ENCODE assay signal across 21 mouse cellular contexts in the genomic region with DNA sequence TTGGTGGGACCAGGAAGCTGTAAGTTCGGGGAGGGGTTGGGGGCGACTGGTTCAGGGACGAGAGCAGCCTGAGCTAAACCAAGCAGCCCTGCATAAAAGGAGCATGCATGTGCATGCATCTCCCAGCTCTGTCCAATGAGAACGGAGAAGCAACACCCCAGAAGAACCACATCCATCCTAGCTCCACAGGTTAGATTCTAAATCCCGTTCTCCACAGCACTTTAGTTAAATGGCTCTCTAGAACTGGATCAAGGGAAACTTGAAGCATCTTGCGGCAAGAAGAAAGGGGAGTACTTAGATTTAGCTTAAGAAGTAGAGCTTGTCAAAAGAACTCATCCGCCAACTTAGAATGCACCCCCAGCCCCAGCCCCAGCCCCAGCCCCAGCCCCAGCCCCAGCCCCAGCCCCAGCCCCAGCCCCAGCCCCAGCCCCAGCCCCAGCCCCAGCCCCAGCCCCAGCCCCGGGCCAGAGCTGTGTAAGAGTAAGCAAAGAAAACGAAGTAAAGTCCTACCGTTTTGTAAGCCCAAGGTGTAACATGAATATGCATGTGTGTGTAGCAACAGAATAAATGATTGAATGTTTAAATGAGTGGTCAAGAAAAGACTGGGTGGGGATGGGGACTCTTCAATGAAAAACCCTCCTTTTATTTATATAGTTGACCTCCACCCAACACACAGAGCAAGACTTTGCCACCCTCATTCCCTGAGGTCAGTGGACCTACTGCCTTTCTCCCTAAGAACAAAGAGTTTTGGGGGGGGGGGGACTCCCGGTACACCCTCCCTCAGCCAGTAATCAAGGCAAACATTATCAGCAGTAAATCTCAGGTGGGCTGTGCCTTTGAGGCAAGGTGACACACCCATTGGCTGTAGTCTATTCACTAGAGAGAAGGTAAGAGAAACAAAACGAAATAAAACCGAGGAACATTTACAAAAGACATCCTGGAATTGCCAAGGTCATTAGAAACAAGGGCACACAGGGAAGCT. TPM values are rescaled to one million over a fixed set of nuclear protein-coding genes. Genes with fewer than 3 reads are reported as not detected.
A peak's percentile ranks its signal among the peaks of the same experiment; 100 is the strongest.
DNase-seq lines count a peak whose midpoint lies in the region; ATAC-seq and TF ChIP-seq lines count a peak whose summit lies in the region.
"Had no signal": no experiment of that assay in that cellular context is flagged by ENCODE, and none has a peak within 500 bp of the region (broad histone marks: within the 10 kb centered on the region; RNA-seq: fewer than 3 reads in every experiment).

No protein-coding gene starts in this region.

- H3K27ac ChIP-seq in heart, embryonic 10.5 days, result peak overlapping the region; percentile 67
- H3K27ac ChIP-seq in heart, adult 2 months, result no peak overlapping the region; the same call in 1 of the 2 replicates
- peak overlapping the region; percentile 19 for H3K27ac ChIP-seq in heart, embryonic 16.5 days (ENCODE audit: low read length)
- peak overlapping the region; percentile 55 for H3K27ac ChIP-seq in ES-Bruce4 (ENCODE audit: insufficient read depth, low read length)
- H3K27ac ChIP-seq: forebrain, embryonic 13.5 days; hindbrain, embryonic 14.5 days; intestine, embryonic 15.5 days had no signal

- no peak overlapping the region for H3K4me2 ChIP-seq in heart, embryonic 16.5 days (ENCODE audit: low read depth, low read length)
- H3K4me2 ChIP-seq: forebrain, embryonic 13.5 days; heart, embryonic 11.5 days; hindbrain, embryonic 14.5 days; intestine, embryonic 15.5 days; kidney, embryonic 15.5 days had no signal

- H3K4me3 ChIP-seq in heart, embryonic 10.5 days, result no peak overlapping the region
- H3K4me3 ChIP-seq in heart, adult 2 months, result no peak overlapping the region
- no peak overlapping the region for H3K4me3 ChIP-seq in heart, embryonic 16.5 days (ENCODE audit: low read length)
- H3K4me3 ChIP-seq in ES-Bruce4 (ENCODE audit: low read depth, low read length), result no peak overlapping the region
- H3K4me3 ChIP-seq: embryonic facial prominence, embryonic 10.5 days; forebrain, embryonic 13.5 days; intestine, embryonic 15.5 days; kidney, embryonic 15.5 days had no signal

- H3K9me3 ChIP-seq in heart, embryonic 10.5 days, result no peaks in the 10 kb centered on the region
- no peaks in the 10 kb centered on the region for H3K9me3 ChIP-seq in heart, embryonic 16.5 days (replicated peaks; ENCODE audit: control insufficient read depth, low read length)
- H3K9me3 ChIP-seq in ES-Bruce4 (replicated peaks; ENCODE audit: control insufficient read depth, insufficient read depth, low read length, poor library complexity, severe bottlenecking), result no peaks in the 10 kb centered on the region
- H3K9me3 ChIP-seq: embryonic facial prominence, embryonic 10.5 days; forebrain, embryonic 13.5 days; intestine, embryonic 15.5 days; kidney, embryonic 15.5 days had no signal

- H3K27me3 ChIP-seq in heart, embryonic 10.5 days (ENCODE audit: insufficient read depth, poor library complexity, severe bottlenecking), result no peaks in the 10 kb centered on the region
- H3K27me3 ChIP-seq in heart, adult 2 months (ENCODE audit: control insufficient read depth, insufficient read depth, low read length), result no peaks in the 10 kb centered on the region
- H3K27me3 ChIP-seq in heart, embryonic 16.5 days (ENCODE audit: control insufficient read depth, insufficient read depth, low read length), result no peaks in the 10 kb centered on the region
- H3K27me3 ChIP-seq in ES-Bruce4 (ENCODE audit: control insufficient read depth, insufficient read depth, low read length, poor library complexity, severe bottlenecking), result no peaks in the 10 kb centered on the region
- H3K27me3 ChIP-seq: forebrain, embryonic 13.5 days; intestine, embryonic 15.5 days; kidney, embryonic 15.5 days had no signal

- H3K4me1 ChIP-seq in heart, embryonic 10.5 days, result peaks cover 52% of the 10 kb centered on the region
- peaks cover 16% of the 10 kb centered on the region for H3K4me1 ChIP-seq in heart, adult 2 months (ENCODE audit: control insufficient read depth, insufficient read depth, low read length)
- peaks cover 44% of the 10 kb centered on the region for H3K4me1 ChIP-seq in heart, embryonic 16.5 days (ENCODE audit: control insufficient read depth, insufficient read depth, low read length)
- no peaks in the 10 kb centered on the region for H3K4me1 ChIP-seq in ES-Bruce4 (ENCODE audit: control insufficient read depth, insufficient read depth, low read length)
- H3K4me1 ChIP-seq: kidney, embryonic 15.5 days had no signal

- ATAC-seq in heart, embryonic 16.5 days (replicated peaks; ENCODE audit: extremely low read depth, insufficient read depth, low FRiP score), result no peak
- ATAC-seq: forebrain, embryonic 13.5 days; forebrain, postnatal 0 days; intestine, embryonic 15.5 days had no signal

- no peak for DNase-seq in heart, embryonic 10.5 days (ENCODE audit: low spot score)
- DNase-seq in heart, adult 2 months, result no peak
- no peak for DNase-seq in heart, adult 9 months (ENCODE audit: low spot score in 2 of 2)
- DNase-seq in ZHBTc4 (ENCODE audit: low read depth, low spot score), result peak; percentile 86
- no peak for DNase-seq in urinary bladder, postnatal 25 days (ENCODE audit: low spot score)
- DNase-seq: adrenal gland, adult 2 months; adrenal gland, postnatal 25 days; cerebellum, adult 18-20 months; cerebellum, adult 9-11 months; cerebellum, postnatal 36 days; forebrain, postnatal 0 days; heart, postnatal 4 days; kidney, adult 2 months had no signal

- no peak for TF ChIP-seq CTCF in heart, adult 2 months (IDR thresholded peaks at IDR 0.05)
- no peak for TF ChIP-seq CTCF in ES-Bruce4 (IDR thresholded peaks at IDR 0.05; ENCODE audit: low read depth, low read length)

- no peaks in the 10 kb centered on the region for H3K36me3 ChIP-seq in heart, embryonic 10.5 days
- H3K36me3 ChIP-seq in heart, adult 2 months (ENCODE audit: control insufficient read depth, insufficient read depth, low read length), result peaks cover 2% of the 10 kb centered on the region
- H3K36me3 ChIP-seq in heart, embryonic 16.5 days (ENCODE audit: control insufficient read depth, insufficient read depth), result no peaks in the 10 kb centered on the region
- H3K36me3 ChIP-seq in ES-Bruce4 (ENCODE audit: control insufficient read depth, insufficient read depth, low read length, poor library complexity, severe bottlenecking), result no peaks in the 10 kb centered on the region
- H3K36me3 ChIP-seq: embryonic facial prominence, embryonic 10.5 days; intestine, embryonic 15.5 days; kidney, embryonic 15.5 days had no signal

- no peak for TF ChIP-seq POLR2A in heart, adult 2 months (IDR thresholded peaks at IDR 0.05; ENCODE audit: insufficient read depth, low read depth, low read length)
- no peak for TF ChIP-seq POLR2A in ES-Bruce4 (IDR thresholded peaks at IDR 0.05; ENCODE audit: insufficient read depth, low read length)

- no peak for TF ChIP-seq EP300 in heart, adult 2 months (IDR thresholded peaks at IDR 0.05; ENCODE audit: insufficient read depth, low read depth, low read length)
- peak; percentile 78 for TF ChIP-seq EP300 in ES-Bruce4 (IDR thresholded peaks at IDR 0.05; ENCODE audit: insufficient read depth, low read depth, low read length)

- H3K79me2 ChIP-seq in heart, adult 2 months (replicated peaks; ENCODE audit: control insufficient read depth, insufficient read depth, low read length), result no peaks in the 10 kb centered on the region

- intact Hi-C loops in heart, adult 2 months (cut with DNase I), result loop anchor here (2.0 kb wide), 1 partner anchor 271 kb away; no protein-coding TSS in a partner anchor

- no peak overlapping the region for H3K9ac ChIP-seq in heart, adult 2 months (ENCODE audit: low read depth, low read length)
- H3K9ac ChIP-seq in heart, embryonic 16.5 days (ENCODE audit: low read length), result no peak overlapping the region
- no peak overlapping the region for H3K9ac ChIP-seq in ES-Bruce4 (ENCODE audit: low read depth, poor library complexity, severe bottlenecking)
- H3K9ac ChIP-seq: forebrain, embryonic 13.5 days; forebrain, postnatal 0 days; hindbrain, embryonic 14.5 days; intestine, embryonic 15.5 days; kidney, embryonic 15.5 days had no signal

- 75% methylated on average over 13 of the region's 13 CpGs for WGBS in heart, embryonic 10.5 days
- WGBS in heart, adult 2 months, result 80% methylated on average over 13 of the region's 13 CpGs
- 71% methylated on average over 13 of the region's 13 CpGs for WGBS in heart, embryonic 16.5 days

RNA-seq across cellular contexts. Expression of a gene that starts 46.1 kb away (rescaled TPM):
- 39.3 and 44.5 TPM in 2 replicates for polyA plus RNA-seq in heart, embryonic 10.5 days (2016; fragmentation: Nextera tagmentation; extraction: Ambion mirVana)
- total RNA-seq in heart, adult 2 months (2021), result 100 to 1,000 TPM; 469 to 514 TPM
- 342 and 549 TPM in 2 replicates for polyA plus RNA-seq in heart, adult 2 months (2012; rRNA removed)
- 38.1 and 39.9 TPM in 2 replicates for polyA plus RNA-seq in heart, embryonic 16.5 days (2015; fragmentation: Nextera tagmentation; extraction: Ambion mirVana)
- polyA plus RNA-seq in ES-Bruce4 (2011; ENCODE audit: insufficient read depth, insufficient read length, low read depth, missing spikeins), result 240 and 252 TPM in 2 replicates
